Mouse (Mus musculus) olfactory bulb, adult 2 months (tissue): ENCODE data around the gene Hoxb6. TPM values are rescaled to one million over a fixed set of nuclear protein-coding genes. Genes with fewer than 3 reads are reported as not detected.

Experiments
- H3K27ac ChIP-seq: fragments of 200-500 bp; 2 replicates; pipeline ENCODE4 v1.5.1; 2012; ENCODE audit warnings: low read depth, low read length; ENCODE audit not compliant: insufficient read depth
- H3K4me1 ChIP-seq: fragments of 200-500 bp; 2 replicates; pipeline ENCODE4 v1.6.1; 2012; ENCODE audit warnings: low read length; ENCODE audit not compliant: control insufficient read depth, insufficient read depth
- H3K4me3 ChIP-seq: fragments of 200-500 bp; 2 replicates; pipeline ENCODE4 v1.5.1; 2012; ENCODE audit warnings: mild to moderate bottlenecking, low read depth, low read length, moderate library complexity; ENCODE audit not compliant: insufficient read depth
- CTCF ChIP-seq: fragments of 200-500 bp; IDR thresholded peaks from 2 replicates; pipeline ENCODE4 v1.5.1; 2012; ENCODE audit warnings: low read depth, mild to moderate bottlenecking, low read length, moderate library complexity; ENCODE audit not compliant: insufficient read depth
- POLR2A ChIP-seq: fragments of 200-500 bp; IDR thresholded peaks from 2 replicates; pipeline ENCODE4 v1.6.1; 2012; ENCODE audit warnings: mild to moderate bottlenecking, low read depth, low read length, moderate library complexity; ENCODE audit not compliant: insufficient read depth
- WGBS: fragments of 180-500 bp; shearing (Covaris S2); methylation state at CpG from one replicate; pipeline ENCODE4 v1.1.7; 2018; 5-methylcytosine and 5-hydroxymethylcytosine counted together
- polyA plus RNA-seq: library from polyadenylated mRNA; stranded (reverse); fragments of >200 nt; gene quantifications from 2 replicates; pipeline ENCODE4 v1.2.4, GENCODE M21; 2012; ENCODE audit warnings: low replicate concordance; ENCODE audit not compliant: missing spikeins, insufficient read depth, insufficient read length

Gene Hoxb6
- polyA plus RNA-seq, 1 experiment: not detected

DNA sequence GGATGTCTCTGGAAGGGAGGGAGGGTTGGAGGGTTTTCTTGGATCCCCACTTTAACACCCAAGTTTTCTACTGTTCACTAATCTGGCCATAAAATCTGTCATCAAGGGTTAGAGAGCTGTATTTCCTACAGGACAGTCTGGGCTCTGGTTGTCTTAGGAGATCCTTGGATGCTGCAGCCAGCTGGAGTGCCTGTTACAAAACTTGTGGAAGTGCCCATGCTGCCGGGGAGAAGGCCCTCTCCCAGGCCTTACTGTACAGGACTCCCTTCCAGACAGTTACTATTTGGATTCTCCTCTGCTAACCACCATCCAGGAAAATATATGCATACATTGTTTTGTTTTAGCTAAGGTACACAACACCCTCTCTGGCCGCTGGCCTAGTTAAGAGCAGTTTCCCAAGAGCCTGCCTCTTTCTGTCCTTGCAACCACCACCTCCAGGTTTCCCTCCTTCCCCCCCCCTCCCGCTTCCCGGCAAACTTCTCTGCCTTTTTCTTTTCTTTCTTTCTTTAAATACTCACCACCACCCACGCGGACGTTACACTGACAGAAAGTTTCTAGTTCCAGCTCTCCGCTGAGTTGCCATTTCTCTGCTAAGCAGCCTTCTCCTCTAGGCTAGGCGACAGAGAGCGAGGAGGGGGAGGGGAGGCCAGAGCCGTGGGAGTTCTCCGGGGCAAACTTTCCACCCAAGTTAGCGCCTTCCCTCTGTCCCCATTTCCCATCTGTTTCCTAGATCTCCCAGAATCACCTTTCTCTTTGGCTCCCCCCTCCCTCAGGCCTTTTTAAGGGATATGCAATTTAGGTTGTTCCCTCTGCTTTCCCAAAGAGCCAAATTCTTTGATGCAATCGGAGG is 57.4 kb downstream of the Hoxb6 start:
- no peak overlapping the region for H3K27ac ChIP-seq
- no peak for TF ChIP-seq POLR2A
- no peak for TF ChIP-seq CTCF
- H3K4me1 ChIP-seq: peaks cover 3% of the 10 kb centered on the region; the same call in 1 of the 2 replicates
- no peak overlapping the region for H3K4me3 ChIP-seq
- 15% methylated on average over 14 of the region's 14 CpGs for WGBS

DNA sequence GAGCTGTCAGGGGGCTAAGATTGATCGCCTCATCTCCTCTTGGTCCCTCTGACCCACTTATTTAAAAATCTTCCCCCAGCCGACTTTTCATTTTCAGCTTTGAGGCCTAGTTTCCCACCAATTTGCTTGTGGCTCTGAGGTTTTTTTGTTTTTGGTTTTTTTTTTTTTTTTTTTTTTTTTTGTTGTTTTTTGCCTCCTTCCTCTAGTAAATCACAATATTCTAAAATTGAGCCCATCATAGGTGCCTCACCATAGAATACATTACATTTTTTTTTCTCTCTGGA is 58.0 kb downstream of the Hoxb6 start, which contains the start of gene Hoxb2:
Hoxb2 (plus strand) TSS at position 185 of the 284 bp plus-strand sequence.
- Histone ChIP-seq H3K27ac (no peak within 1 kb of the TSS), H3K4me3 (no peak within 1 kb of the TSS), H3K4me1 (peaks cover 3% of the 10 kb centered on the region; the same call in 1 of the 2 replicates)
- WGBS: 28% methylated on average over 2 of the region's 2 CpGs
- TF ChIP-seq POLR2A (no peak), CTCF (no peak)

DNA sequence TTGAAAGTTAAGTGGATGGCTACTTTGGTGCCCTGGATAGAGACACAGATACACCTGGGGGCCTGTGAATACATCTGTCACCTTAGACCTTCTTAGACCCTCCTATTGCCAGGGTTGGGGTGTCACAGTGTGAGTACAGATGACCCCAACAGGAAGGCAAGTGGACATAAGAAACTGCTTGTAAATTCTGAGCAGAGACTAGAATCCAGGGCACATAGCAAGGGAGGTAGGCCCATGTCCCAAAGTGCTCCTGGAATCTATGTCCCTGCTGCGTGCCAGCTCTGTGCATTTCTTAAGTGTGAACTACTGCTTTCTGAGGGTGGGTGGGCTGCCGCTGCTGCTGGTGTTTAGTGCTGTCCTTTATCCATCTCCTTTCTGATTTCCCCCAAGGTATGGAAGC is 58.5 kb downstream of the Hoxb6 start:
- WGBS: 37% methylated on average over 2 of the region's 2 CpGs
- Histone ChIP-seq H3K4me3 (no peak overlapping the region), H3K27ac (no peak overlapping the region), H3K4me1 (no peaks in the 10 kb centered on the region)
- TF ChIP-seq POLR2A (no peak), CTCF (no peak)

Other genes with a start within 250 kb of the Hoxb6 start
- gene Ube2z, start 227.1 kb upstream of the Hoxb6 start, polyA plus RNA-seq: not detected in 2 replicates
- gene Atp5g1, start 216.8 kb upstream of the Hoxb6 start, polyA plus RNA-seq: not detected in 2 replicates
- gene Calcoco2, start 180.5 kb upstream of the Hoxb6 start, polyA plus RNA-seq: not detected in 2 replicates
- not detected in 2 replicates for gene Ttll6, start 158.7 kb upstream of the Hoxb6 start, polyA plus RNA-seq
- gene Hoxb13, start 98.2 kb upstream of the Hoxb6 start, polyA plus RNA-seq: not detected in 2 replicates
- 1,425 TPM in 1 of 2 replicates, not detected in the other for gene Hoxb9, start 21.0 kb upstream of the Hoxb6 start, polyA plus RNA-seq
- not detected in 2 replicates for gene Hoxb8, start 10.6 kb upstream of the Hoxb6 start, polyA plus RNA-seq
- not detected in 2 replicates for gene Hoxb7, start 5.9 kb upstream of the Hoxb6 start, polyA plus RNA-seq
- not detected in 2 replicates for gene Hoxb5, start 10.9 kb downstream of the Hoxb6 start, polyA plus RNA-seq
- gene Hoxb4, start 25.8 kb downstream of the Hoxb6 start, polyA plus RNA-seq: not detected in 2 replicates
- not detected in 2 replicates for gene Hoxb3, start 30.9 kb downstream of the Hoxb6 start, polyA plus RNA-seq
- not detected in 2 replicates for gene Hoxb2, start 58.0 kb downstream of the Hoxb6 start, polyA plus RNA-seq
- not detected in 2 replicates for gene Hoxb1, start 73.3 kb downstream of the Hoxb6 start, polyA plus RNA-seq
- not detected in 2 replicates for gene Skap1, start 172.1 kb downstream of the Hoxb6 start, polyA plus RNA-seq